Mouse (Mus musculus): ENCODE measurements around the gene Pdia5. TPM values are rescaled to one million over a fixed set of nuclear protein-coding genes. Genes with fewer than 3 reads are reported as not detected.

Gene Pdia5
- 6.2 and 7.6 TPM in 2 replicates for polyA plus RNA-seq (2014; fragmentation: Nextera tagmentation; extraction: Ambion mirVana)

- H3K4me1 ChIP-seq (ENCODE audit: control insufficient read depth, insufficient read depth, low read length) = no peaks in the 10 kb centered on the region
- H3K4me2 ChIP-seq (ENCODE audit: low read length) = peak within 1 kb of the TSS; percentile 97
- H3K27me3 ChIP-seq (ENCODE audit: control insufficient read depth, insufficient read depth, low read length) = no peaks in the 10 kb centered on the region
- H3K9me3 ChIP-seq (ENCODE audit: control insufficient read depth, low read length) = no peaks in the 10 kb centered on the region
- peak within 1 kb of the TSS; percentile 61 for H3K9ac ChIP-seq (replicated peaks; ENCODE audit: low read length)
- under 1% methylated on average over 66 of the region's 66 CpGs for WGBS
- H3K36me3 ChIP-seq (ENCODE audit: control insufficient read depth, insufficient read depth, low read length) = no peaks in the 10 kb centered on the region
- peak; percentile 93 for DNase-seq
- H3K4me3 ChIP-seq (replicated peaks; ENCODE audit: low read depth, low read length) = peak within 1 kb of the TSS; percentile 68
- H3K27ac ChIP-seq (replicated peaks; ENCODE audit: low read depth, low read length) = 0 out of 2 replicates have a peak within 1 kb of the TSS, but pooled peaks have one; percentile 37
- peak; percentile 92 for ATAC-seq (ENCODE audit: low FRiP score, low TSS enrichment)
Measured at GRCm38 (mm10) chr16:35490231-35491070, at the start of gene Pdia5. Pdia5 (minus strand) TSS chr16:35490873.

- ATAC-seq (ENCODE audit: low FRiP score, low TSS enrichment) = no peak
- Histone ChIP-seq H3K36me3 (ENCODE audit: control insufficient read depth, insufficient read depth, low read length) (no peaks in the 10 kb centered on the region), H3K9ac (replicated peaks; ENCODE audit: low read length) (no peak overlapping the region), H3K9me3 (ENCODE audit: control insufficient read depth, low read length) (no peaks in the 10 kb centered on the region), H3K4me3 (replicated peaks; ENCODE audit: low read depth, low read length) (no peak overlapping the region), H3K27me3 (ENCODE audit: control insufficient read depth, insufficient read depth, low read length) (no peaks in the 10 kb centered on the region), H3K27ac (replicated peaks; ENCODE audit: low read depth, low read length) (no peak overlapping the region), H3K4me2 (ENCODE audit: low read length) (no peak overlapping the region), H3K4me1 (ENCODE audit: control insufficient read depth, insufficient read depth, low read length) (peaks cover 6% of the 10 kb centered on the region; the same call in 1 of the 2 replicates)
- 64% methylated on average over 10 of the region's 10 CpGs for WGBS
- no peak for DNase-seq
Measured at GRCm38 (mm10) chr16:35539041-35539440, 48.4 kb upstream of the Pdia5 start.

- Histone ChIP-seq H3K9me3 (ENCODE audit: control insufficient read depth, low read length) (no peaks in the 10 kb centered on the region), H3K4me2 (ENCODE audit: low read length) (no peak overlapping the region), H3K27me3 (ENCODE audit: control insufficient read depth, insufficient read depth, low read length) (no peaks in the 10 kb centered on the region), H3K4me1 (ENCODE audit: control insufficient read depth, insufficient read depth, low read length) (peaks cover 4% of the 10 kb centered on the region; the same call in 1 of the 2 replicates), H3K36me3 (ENCODE audit: control insufficient read depth, insufficient read depth, low read length) (no peaks in the 10 kb centered on the region), H3K4me3 (replicated peaks; ENCODE audit: low read depth, low read length) (no peak overlapping the region), H3K9ac (replicated peaks; ENCODE audit: low read length) (no peak overlapping the region), H3K27ac (replicated peaks; ENCODE audit: low read depth, low read length) (no peak overlapping the region)
- WGBS = 91% methylated on average over 8 of the region's 8 CpGs
- DNase-seq = no peak
- no peak for ATAC-seq (ENCODE audit: low FRiP score, low TSS enrichment)
Measured at GRCm38 (mm10) chr16:35537651-35538050, 47.0 kb upstream of the Pdia5 start.

- Histone ChIP-seq H3K4me1 (ENCODE audit: control insufficient read depth, insufficient read depth, low read length) (no peaks in the 10 kb centered on the region), H3K27ac (replicated peaks; ENCODE audit: low read depth, low read length) (no peak overlapping the region), H3K27me3 (ENCODE audit: control insufficient read depth, insufficient read depth, low read length) (no peaks in the 10 kb centered on the region), H3K36me3 (ENCODE audit: control insufficient read depth, insufficient read depth, low read length) (no peaks in the 10 kb centered on the region), H3K4me3 (replicated peaks; ENCODE audit: low read depth, low read length) (no peak overlapping the region), H3K4me2 (ENCODE audit: low read length) (no peak overlapping the region), H3K9ac (replicated peaks; ENCODE audit: low read length) (no peak overlapping the region), H3K9me3 (ENCODE audit: control insufficient read depth, low read length) (no peaks in the 10 kb centered on the region)
- no peak for ATAC-seq (ENCODE audit: low FRiP score, low TSS enrichment)
- WGBS = 70% methylated on average over 3 of the region's 3 CpGs
- no peak for DNase-seq
Measured at GRCm38 (mm10) chr16:35534630-35535029, 44.0 kb upstream of the Pdia5 start.

- WGBS = 54% methylated on average over 4 of the region's 4 CpGs
- ATAC-seq (ENCODE audit: low FRiP score, low TSS enrichment) (no peak), DNase-seq (peak; percentile 44)
- H3K27me3 ChIP-seq (ENCODE audit: control insufficient read depth, insufficient read depth, low read length) = no peaks in the 10 kb centered on the region
- H3K4me1 ChIP-seq (ENCODE audit: control insufficient read depth, insufficient read depth, low read length) = peaks cover 2% of the 10 kb centered on the region; the same call in 1 of the 2 replicates
- H3K36me3 ChIP-seq (ENCODE audit: control insufficient read depth, insufficient read depth, low read length) = no peaks in the 10 kb centered on the region
- H3K4me2 ChIP-seq (ENCODE audit: low read length) = no peak overlapping the region
- H3K9me3 ChIP-seq (ENCODE audit: control insufficient read depth, low read length) = no peaks in the 10 kb centered on the region
- H3K9ac ChIP-seq (replicated peaks; ENCODE audit: low read length) = no peak overlapping the region
- H3K4me3 ChIP-seq (replicated peaks; ENCODE audit: low read depth, low read length) = no peak overlapping the region
- H3K27ac ChIP-seq (replicated peaks; ENCODE audit: low read depth, low read length) = no peak overlapping the region
Measured at GRCm38 (mm10) chr16:35524200-35524599, 33.5 kb upstream of the Pdia5 start.

GRCm38 (mm10) chr16:35519245-35519644 lies 28.6 kb upstream of the Pdia5 start:
- Histone ChIP-seq H3K27me3 (ENCODE audit: control insufficient read depth, insufficient read depth, low read length) (no peaks in the 10 kb centered on the region), H3K36me3 (ENCODE audit: control insufficient read depth, insufficient read depth, low read length) (no peaks in the 10 kb centered on the region), H3K4me2 (ENCODE audit: low read length) (no peak overlapping the region), H3K9me3 (ENCODE audit: control insufficient read depth, low read length) (no peaks in the 10 kb centered on the region), H3K4me1 (ENCODE audit: control insufficient read depth, insufficient read depth, low read length) (peaks cover 10% of the 10 kb centered on the region; the same call in 1 of the 2 replicates), H3K9ac (replicated peaks; ENCODE audit: low read length) (no peak overlapping the region), H3K4me3 (replicated peaks; ENCODE audit: low read depth, low read length) (no peak overlapping the region), H3K27ac (replicated peaks; ENCODE audit: low read depth, low read length) (0 out of 2 replicates have a peak overlapping the region, but pooled peaks have one; percentile 13)
- no peak for ATAC-seq (ENCODE audit: low FRiP score, low TSS enrichment)
- 65% methylated on average over 7 of the region's 7 CpGs for WGBS
- no peak for DNase-seq

- peaks cover 10% of the 10 kb centered on the region; the same call in 1 of the 2 replicates for H3K4me1 ChIP-seq (ENCODE audit: control insufficient read depth, insufficient read depth, low read length)
- no peak for ATAC-seq (ENCODE audit: low FRiP score, low TSS enrichment)
- peak; percentile 35 for DNase-seq
- H3K4me3 ChIP-seq (replicated peaks; ENCODE audit: low read depth, low read length) = no peak overlapping the region
- WGBS = 64% methylated on average over 23 of the region's 23 CpGs
- H3K9ac ChIP-seq (replicated peaks; ENCODE audit: low read length) = no peak overlapping the region
- no peaks in the 10 kb centered on the region for H3K27me3 ChIP-seq (ENCODE audit: control insufficient read depth, insufficient read depth, low read length)
- no peak overlapping the region for H3K4me2 ChIP-seq (ENCODE audit: low read length)
- H3K9me3 ChIP-seq (ENCODE audit: control insufficient read depth, low read length) = no peaks in the 10 kb centered on the region
- H3K27ac ChIP-seq (replicated peaks; ENCODE audit: low read depth, low read length) = no peak overlapping the region
- no peaks in the 10 kb centered on the region for H3K36me3 ChIP-seq (ENCODE audit: control insufficient read depth, insufficient read depth, low read length)
Measured at GRCm38 (mm10) chr16:35517976-35518951, 27.6 kb upstream of the Pdia5 start.

GRCm38 (mm10) chr16:35515977-35516612 lies 25.4 kb upstream of the Pdia5 start:
- H3K4me2 ChIP-seq (ENCODE audit: low read length) = no peak overlapping the region
- no peak overlapping the region for H3K4me3 ChIP-seq (replicated peaks; ENCODE audit: low read depth, low read length)
- no peak overlapping the region for H3K9ac ChIP-seq (replicated peaks; ENCODE audit: low read length)
- ATAC-seq (ENCODE audit: low FRiP score, low TSS enrichment) (no peak), DNase-seq (peak; percentile 53)
- H3K27me3 ChIP-seq (ENCODE audit: control insufficient read depth, insufficient read depth, low read length) = no peaks in the 10 kb centered on the region
- H3K36me3 ChIP-seq (ENCODE audit: control insufficient read depth, insufficient read depth, low read length) = no peaks in the 10 kb centered on the region
- H3K4me1 ChIP-seq (ENCODE audit: control insufficient read depth, insufficient read depth, low read length) = peaks cover 10% of the 10 kb centered on the region; the same call in 1 of the 2 replicates
- WGBS = 44% methylated on average over 21 of the region's 21 CpGs
- peak overlapping the region; percentile 41; the same call in 1 of the 2 replicates for H3K27ac ChIP-seq (replicated peaks; ENCODE audit: low read depth, low read length)
- H3K9me3 ChIP-seq (ENCODE audit: control insufficient read depth, low read length) = no peaks in the 10 kb centered on the region
